Mouse (Mus musculus): Measurements from ENCODE around the gene 2810459M11Rik.

DNA sequence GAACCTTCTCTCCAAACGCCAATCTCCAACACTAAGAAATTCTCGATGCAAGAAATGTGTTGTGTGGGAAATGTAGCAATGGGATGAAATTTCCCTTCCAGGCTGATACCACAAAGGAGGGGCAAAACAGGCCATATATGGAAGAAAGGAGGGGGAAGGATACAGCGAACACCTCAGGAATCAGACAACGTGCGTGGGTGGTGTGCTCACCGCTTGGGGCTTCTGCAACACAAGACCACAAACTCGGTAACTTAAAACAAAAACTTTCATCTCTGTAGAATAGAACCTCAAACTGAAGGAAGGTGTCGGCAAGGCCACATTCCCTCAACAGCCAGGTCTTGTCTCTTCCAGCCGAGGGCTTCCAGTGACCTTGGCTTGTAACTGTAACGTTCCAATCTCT, 40.1 kb upstream of the 2810459M11Rik start:
- TF ChIP-seq CTCF (IDR thresholded peaks at IDR 0.05; ENCODE audit: low read depth, low read length) (no peak), POLR2A (IDR thresholded peaks at IDR 0.05; ENCODE audit: extremely low read depth, insufficient read depth, low read length) (no peak)
